Mouse (Mus musculus) effector memory CD4-positive, alpha-beta T cell, adult 5 months (primary cell): ENCODE measurements around the gene Mettl7a2. TPM values are rescaled to one million over a fixed set of nuclear protein-coding genes. Genes with fewer than 3 reads are reported as not detected.

Experiments used
- polyA plus RNA-seq: library from polyadenylated mRNA; unstranded; fragments of 100-300 nt; shearing (Covaris generic); gene quantifications from one replicate; pipeline ENCODE4 v1.2.1, GENCODE M21; 2017

Mettl7a2 gene
- not detected for polyA plus RNA-seq

GRCm38 (mm10) chr15:100352711-100353250 is at the start of gene Mettl7a2, which contains the start of gene Methig1:
Gene Mettl7a2, plus strand, starts transcription at chr15:100353200.
Gene Methig1, plus strand, starts transcription at chr15:100353149.

GRCm38 (mm10) chr15:100304019-100304991 is 48.7 kb upstream of the Mettl7a2 start, which contains the start of gene Mettl7a1:
Gene Mettl7a1, plus strand, starts transcription at chr15:100304140.

DNA sequence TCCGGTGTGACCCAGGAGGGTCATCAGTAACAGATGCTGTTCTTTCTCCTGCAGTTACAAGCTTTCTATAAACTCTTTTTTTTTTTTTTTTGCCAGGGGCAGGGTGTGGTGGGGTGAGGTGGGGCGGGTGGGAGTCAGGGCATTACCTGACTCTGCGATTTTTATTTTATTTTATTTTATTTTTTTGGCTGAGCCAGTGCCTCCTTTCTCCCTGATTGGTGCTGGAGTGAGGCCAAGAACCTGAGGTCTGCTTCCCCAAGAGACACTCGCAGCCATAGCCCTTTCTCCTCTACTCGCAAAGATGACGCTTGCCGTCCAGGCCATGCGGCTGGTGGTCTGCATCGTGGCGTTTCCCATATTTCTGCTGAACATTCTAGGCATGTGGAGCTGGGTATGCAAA is 18.4 kb upstream of the Mettl7a2 start, which contains the start of gene Mettl7a3:
Gene Mettl7a3, plus strand, starts transcription at position 301 of the 400 bp plus-strand sequence.

DNA sequence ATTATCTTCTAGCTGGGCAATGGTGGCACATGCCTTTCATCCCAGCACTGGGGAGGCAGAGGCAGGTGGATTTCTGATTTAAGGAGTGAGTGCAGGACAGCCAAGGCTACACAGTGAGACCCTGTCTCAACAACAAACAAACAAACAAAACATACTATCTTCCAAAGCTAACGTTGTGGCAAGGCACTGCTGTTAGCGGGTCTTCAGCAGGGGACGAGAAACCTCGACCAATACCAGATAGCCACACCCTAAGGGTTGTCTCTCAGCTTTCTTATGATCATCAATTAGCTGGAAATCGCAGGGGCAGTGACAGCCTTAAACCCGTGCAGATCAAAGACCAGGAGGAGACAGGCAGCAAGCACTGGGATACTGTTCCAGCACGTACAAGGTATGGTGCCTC is 11.2 kb downstream of the Mettl7a2 start, which contains the start of gene Higd1c:
Gene Higd1c, plus strand, starts transcription at position 301 of the 400 bp plus-strand sequence.

Other genes with a start within 250 kb of the Mettl7a2 start
- 70.3 TPM for gene Atf1, start 125.4 kb upstream of the Mettl7a2 start, polyA plus RNA-seq
- not detected for gene Tmprss12, start 72.4 kb upstream of the Mettl7a2 start, polyA plus RNA-seq
- 13.5 TPM for gene Mettl7a1, start 49.1 kb upstream of the Mettl7a2 start, polyA plus RNA-seq
- not detected for gene Mettl7a3, start 18.3 kb upstream of the Mettl7a2 start, polyA plus RNA-seq
- not detected for gene Methig1, start 51 bp upstream of the Mettl7a2 start, polyA plus RNA-seq
- gene Higd1c, start 11.3 kb downstream of the Mettl7a2 start, polyA plus RNA-seq, result not detected
- gene Gm5475, start 68.9 kb downstream of the Mettl7a2 start, polyA plus RNA-seq, result 0.20 TPM
- 34.4 TPM for gene Slc11a2, start 71.9 kb downstream of the Mettl7a2 start, polyA plus RNA-seq
- 32.7 TPM for gene Letmd1, start 115.8 kb downstream of the Mettl7a2 start, polyA plus RNA-seq
- 8.8 TPM for gene Csrnp2, start 142.3 kb downstream of the Mettl7a2 start, polyA plus RNA-seq
- gene Tfcp2, start 198.8 kb downstream of the Mettl7a2 start, polyA plus RNA-seq, result 6.4 TPM
- gene Pou6f1, start 246.8 kb downstream of the Mettl7a2 start, polyA plus RNA-seq, result 179 TPM